Mouse (Mus musculus) C2C12 (cell line): Measurements from ENCODE around the gene Emilin1.

Source experiments
- CEBPB ChIP-seq: IDR thresholded peaks from one replicate; pipeline ENCODE4 v1.6.1; 2011; ENCODE audit warnings: low read depth, mild to moderate bottlenecking, control low read depth, moderate library complexity
- CTCF ChIP-seq: IDR thresholded peaks from one replicate; pipeline ENCODE4 v1.5.1; 2011; ENCODE audit not compliant: control insufficient read depth, insufficient read depth, insufficient read length
- FOSL1 ChIP-seq: IDR thresholded peaks from one replicate; pipeline ENCODE4 v1.8.0; 2011; ENCODE audit warnings: mild to moderate bottlenecking, low read length; ENCODE audit not compliant: poor library complexity, insufficient read depth, severe bottlenecking
- MAX ChIP-seq: IDR thresholded peaks from one replicate; pipeline ENCODE4 v1.6.1; 2011; ENCODE audit warnings: mild to moderate bottlenecking, control low read depth
- MYOD1 ChIP-seq: IDR thresholded peaks from one replicate; pipeline ENCODE4 v1.6.1; 2011; ENCODE audit warnings: low read depth; ENCODE audit not compliant: control insufficient read depth, insufficient read length
- MYOG ChIP-seq: IDR thresholded peaks from one replicate; pipeline ENCODE4 v1.6.1; 2011; ENCODE audit not compliant: control insufficient read depth, insufficient read length; ENCODE audit errors: extremely low read depth
- USF1 ChIP-seq: IDR thresholded peaks from one replicate; pipeline ENCODE4 v1.6.1; 2011; ENCODE audit warnings: low read depth, mild to moderate bottlenecking, control low read depth, moderate library complexity

DNA sequence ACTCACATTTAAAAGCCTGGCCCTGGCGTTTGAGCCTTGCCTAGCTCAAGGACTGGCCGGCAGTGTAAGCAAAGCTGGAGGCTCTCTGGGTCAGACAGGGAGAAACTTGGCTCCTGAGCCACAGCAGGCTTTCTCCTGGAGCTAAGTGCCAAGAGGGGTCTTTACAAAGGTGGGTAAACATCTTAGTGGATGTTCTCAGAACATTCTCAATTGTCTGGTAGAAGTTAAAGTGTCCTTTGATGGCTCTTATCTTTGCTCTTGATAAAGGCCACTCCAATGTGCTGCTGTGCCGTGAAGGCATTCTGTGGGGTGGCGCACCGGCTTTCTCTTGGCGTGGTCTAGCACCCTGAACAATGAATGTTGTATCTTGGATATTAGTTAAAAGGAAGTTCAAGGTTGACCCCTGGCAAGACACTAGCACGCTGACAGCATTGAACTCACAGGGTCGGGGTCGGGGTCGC lies 9.4 kb downstream of the Emilin1 start:
- TF ChIP-seq MYOG (no peak), CTCF (no peak), CEBPB (no peak), FOSL1 (no peak), MAX (no peak), USF1 (no peak), MYOD1 (no peak)
